Mouse (Mus musculus) brain, adult 10 weeks (tissue): ENCODE measurements around the gene Vmn1r70. TPM values are rescaled to one million over a fixed set of nuclear protein-coding genes. Genes with fewer than 3 reads are reported as not detected.

Experiments used
- polyA plus RNA-seq: library from polyadenylated mRNA; stranded (reverse); fragments of 350-450 nt; fragmentation: Illumina TruSeq; extraction: RNeasy Lipid Tissue Mini Kit (QIAGEN cat#74804); gene quantifications from one replicate; pipeline ENCODE4 v1.2.3, GENCODE M21; 2015; ENCODE audit warnings: low read depth, low replicate concordance

Gene Vmn1r70
- not detected for polyA plus RNA-seq

DNA sequence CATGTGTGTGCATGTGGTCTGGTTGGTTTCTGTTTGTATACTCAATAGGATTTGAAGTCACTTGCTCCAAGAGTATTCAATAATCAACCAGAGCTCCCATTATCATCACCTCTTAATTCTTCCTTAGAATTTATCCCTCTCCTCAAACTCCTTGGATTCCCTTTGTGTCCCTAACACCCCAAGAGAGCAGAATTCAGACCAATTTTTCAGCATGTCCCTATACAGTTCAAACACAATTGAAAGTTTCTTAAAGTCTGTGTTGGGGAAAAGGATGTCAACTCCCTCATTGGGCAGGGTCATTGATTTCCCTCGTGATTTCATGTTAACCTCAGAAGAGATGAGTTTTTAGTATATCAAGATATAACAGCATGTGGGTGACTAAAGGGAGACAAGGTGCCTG is at the start of gene Vmn1r70:
Vmn1r70 (plus strand) TSS at position 301 of the 400 bp plus-strand sequence.

DNA sequence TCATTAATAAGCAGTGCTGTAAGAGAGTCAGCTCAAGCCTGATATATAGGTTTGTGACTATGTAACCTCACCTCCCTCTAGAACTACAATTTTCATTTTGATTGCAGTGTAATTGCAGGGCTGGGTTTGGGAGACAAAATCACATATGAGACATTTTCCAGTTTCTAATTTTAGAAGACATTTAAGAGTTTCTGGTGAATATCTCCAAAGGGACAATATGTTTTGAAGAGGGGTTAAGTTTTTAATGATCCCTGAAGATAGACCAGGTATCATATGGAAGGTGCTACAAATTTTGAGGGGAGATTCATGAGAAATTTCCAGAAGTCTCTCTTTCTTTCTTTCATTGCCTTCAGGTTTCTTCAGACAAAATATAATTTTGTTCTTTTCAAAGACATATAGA is 17.8 kb upstream of the Vmn1r70 start, which contains the start of gene Vmn1r69:
Vmn1r69 (minus strand) TSS at position 101 of the 400 bp plus-strand sequence.

Other genes with a start within 250 kb of the Vmn1r70 start
- not detected for gene Vmn1r67, start 188.2 kb upstream of the Vmn1r70 start, polyA plus RNA-seq
- gene Zik1, start 136.1 kb upstream of the Vmn1r70 start, polyA plus RNA-seq, result 11.2 TPM
- not detected for gene Vmn1r68, start 73.0 kb upstream of the Vmn1r70 start, polyA plus RNA-seq
- not detected for gene Vmn1r69, start 17.9 kb upstream of the Vmn1r70 start, polyA plus RNA-seq
- gene Nlrp4b, start 56.3 kb downstream of the Vmn1r70 start, polyA plus RNA-seq, result not detected
- gene Vmn1r71, start 122.8 kb downstream of the Vmn1r70 start, polyA plus RNA-seq, result not detected